Mouse (Mus musculus) lung, embryonic 15.5 days (tissue): ENCODE results near the gene Hist1h3a. TPM values are rescaled to one million over a fixed set of nuclear protein-coding genes. Genes with fewer than 3 reads are reported as not detected.

Source experiments
- ATAC-seq: fragments of 200-750 bp; cut with Nextera tagmentation; 2 replicates; pipeline ENCODE4 v1.8.0; 2017; ENCODE audit warnings: moderate number of reproducible peaks, borderline replicate concordance; ENCODE audit not compliant: low FRiP score, low TSS enrichment; ENCODE audit errors: extremely low read depth
- H3K27ac ChIP-seq: fragments of 300-500 bp; sonication (generic); 2 replicates; pipeline ENCODE4 v1.5.1; 2015; ENCODE audit warnings: moderate library complexity, mild to moderate bottlenecking, inconsistent platforms
- H3K27me3 ChIP-seq: fragments of 300-500 bp; sonication (generic); 2 replicates; pipeline ENCODE4 v1.6.1; 2015; ENCODE audit warnings: inconsistent platforms
- H3K36me3 ChIP-seq: fragments of 300-500 bp; sonication (generic); 2 replicates; pipeline ENCODE4 v1.6.1; 2015; ENCODE audit warnings: inconsistent platforms
- H3K4me1 ChIP-seq: fragments of 300-500 bp; sonication (generic); 2 replicates; pipeline ENCODE4 v1.6.1; 2015; ENCODE audit warnings: inconsistent platforms
- H3K4me2 ChIP-seq: fragments of 300-500 bp; sonication (generic); 2 replicates; pipeline ENCODE4 v1.6.1; 2015; ENCODE audit warnings: inconsistent platforms, mild to moderate bottlenecking, moderate library complexity
- H3K4me3 ChIP-seq: fragments of 300-500 bp; sonication (generic); 2 replicates; pipeline ENCODE4 v1.5.1; 2015; ENCODE audit warnings: mild to moderate bottlenecking, inconsistent platforms
- H3K9ac ChIP-seq: fragments of 300-500 bp; sonication (generic); 2 replicates; pipeline ENCODE4 v1.6.1; 2015; ENCODE audit warnings: inconsistent platforms
- H3K9me3 ChIP-seq: fragments of 300-500 bp; sonication (generic); 2 replicates; pipeline ENCODE4 v1.6.1; 2016; ENCODE audit warnings: inconsistent platforms
- WGBS: fragments of 180-500 bp; shearing (Covaris S2); methylation state at CpG from one replicate; pipeline ENCODE4 v1.1.7; 2015; 5-methylcytosine and 5-hydroxymethylcytosine counted together
- microRNA-seq: library from miRNA; unstranded; fragments of <30 nt; microRNA quantifications from one replicate; pipeline ENCODE4, GENCODE M21; 2016
- polyA plus RNA-seq: library from polyadenylated mRNA; unstranded; fragments of >200 nt; fragmentation: Nextera tagmentation; extraction: Ambion mirVana; gene quantifications from 2 replicates; pipeline ENCODE4 v1.2.1, GENCODE M21; 2015

Gene Hist1h3a
- polyA plus RNA-seq, 1 experiment from 2014 or later: 8.5 TPM

DNA sequence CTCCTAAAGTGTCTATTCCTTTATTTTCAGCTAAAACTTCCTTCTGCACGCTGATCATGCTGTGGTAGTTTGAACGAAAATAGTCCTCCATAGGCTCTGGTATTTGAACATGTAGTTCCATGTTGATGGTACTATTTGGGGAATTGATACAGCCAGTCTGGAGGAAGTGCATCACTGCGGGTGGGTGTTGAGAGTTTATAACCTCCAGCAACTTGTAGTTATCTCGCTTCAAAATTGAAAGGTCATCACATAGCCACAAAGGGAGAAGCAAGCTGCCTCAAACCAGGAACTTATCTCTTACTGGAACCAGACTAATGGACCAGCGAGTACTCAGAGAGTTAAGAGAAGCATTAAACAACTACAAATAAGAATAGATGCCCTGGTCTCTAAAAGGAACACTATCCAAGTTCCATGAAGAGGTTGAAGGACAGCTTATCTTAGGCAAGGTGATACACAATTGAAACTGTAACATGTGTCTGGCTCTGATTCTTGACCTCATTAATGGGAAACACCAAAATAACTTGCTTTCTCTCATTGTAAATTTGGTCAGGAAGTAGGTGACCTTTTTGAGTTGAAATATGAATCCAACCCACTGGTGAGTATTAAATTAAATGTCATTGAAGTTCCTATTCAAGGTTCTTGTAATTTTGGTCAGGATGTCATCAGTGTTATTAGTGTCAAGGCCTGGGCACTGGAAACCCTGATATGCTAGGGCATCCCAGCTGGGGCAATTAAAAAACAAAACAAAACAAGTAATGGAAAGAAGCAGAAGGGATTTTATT, 45.7 kb downstream of the Hist1h3a start:
- no peak overlapping the region for H3K27ac ChIP-seq
- 80% methylated on average over 5 of the region's 5 CpGs for whole genome bisulfite sequencing
- H3K27me3 ChIP-seq: no peaks in the 10 kb centered on the region
- H3K4me2 ChIP-seq: no peak overlapping the region
- no peak overlapping the region for H3K4me3 ChIP-seq
- no peaks in the 10 kb centered on the region for H3K4me1 ChIP-seq
- H3K9ac ChIP-seq: no peak overlapping the region
- ATAC-seq: no peak
- H3K9me3 ChIP-seq: no peaks in the 10 kb centered on the region
- H3K36me3 ChIP-seq: no peaks in the 10 kb centered on the region

Small RNA genes within 50 kb of the gene (microRNA-seq; reads per million reads assigned to microRNA genes)
- gene Gm44314: not detected
- gene Gm44484: not detected

Other genes with a start within 250 kb of the Hist1h3a start
- gene Hist1h4h, start 231.3 kb downstream of the Hist1h3a start, polyA plus RNA-seq: 6.9 and 8.1 TPM in 2 replicates
- 6.2 and 8.4 TPM in 2 replicates for gene Hist1h2af, start 228.5 kb downstream of the Hist1h3a start, polyA plus RNA-seq
- 9.5 and 10.8 TPM in 2 replicates for gene Hist1h3g, start 227.0 kb downstream of the Hist1h3a start, polyA plus RNA-seq
- gene Hist1h2bh, start 219.0 kb downstream of the Hist1h3a start, polyA plus RNA-seq: 1.4 TPM in 2 replicates
- gene Hist1h3f, start 218.3 kb downstream of the Hist1h3a start, polyA plus RNA-seq: 0.75 and 1.5 TPM in 2 replicates
- 1.7 and 2.1 TPM in 2 replicates for gene Hist1h4f, start 210.7 kb downstream of the Hist1h3a start, polyA plus RNA-seq
- gene Hist1h1d, start 209.1 kb downstream of the Hist1h3a start, polyA plus RNA-seq: 0.78 and 0.86 TPM in 2 replicates
- 7.1 and 7.9 TPM in 2 replicates for gene Hist1h3e, start 200.0 kb downstream of the Hist1h3a start, polyA plus RNA-seq
- gene Hist1h2ae, start 191.2 kb downstream of the Hist1h3a start, polyA plus RNA-seq: 143 and 164 TPM in 2 replicates
- 14.5 and 17.7 TPM in 2 replicates for gene Hist1h2bg, start 191.0 kb downstream of the Hist1h3a start, polyA plus RNA-seq
- gene Hist1h2bf, start 188.2 kb downstream of the Hist1h3a start, polyA plus RNA-seq: 10.1 and 10.2 TPM in 2 replicates
- gene Hist1h2ad, start 188.0 kb downstream of the Hist1h3a start, polyA plus RNA-seq: 3.1 and 4.6 TPM in 2 replicates
- 9.4 and 10.2 TPM in 2 replicates for gene Hist1h3d, start 186.6 kb downstream of the Hist1h3a start, polyA plus RNA-seq
- 160 and 177 TPM in 2 replicates for gene Hist1h4d, start 180.8 kb downstream of the Hist1h3a start, polyA plus RNA-seq
- gene Hist1h2be, start 141.3 kb downstream of the Hist1h3a start, polyA plus RNA-seq: 2.5 and 3.6 TPM in 2 replicates
- gene Hist1h1e, start 139.8 kb downstream of the Hist1h3a start, polyA plus RNA-seq: 28.3 and 28.5 TPM in 2 replicates
- gene Hist1h2ac, start 78.4 kb downstream of the Hist1h3a start, polyA plus RNA-seq: 1.6 and 1.8 TPM in 2 replicates
- gene Hist1h2bc, start 78.2 kb downstream of the Hist1h3a start, polyA plus RNA-seq: 60.8 and 63.6 TPM in 2 replicates
- 0.22 and 0.35 TPM in 2 replicates for gene Hist1h1t, start 66.6 kb downstream of the Hist1h3a start, polyA plus RNA-seq
- 8.2 and 9.4 TPM in 2 replicates for gene Hist1h4c, start 63.9 kb downstream of the Hist1h3a start, polyA plus RNA-seq
- gene Hfe, start 51.5 kb downstream of the Hist1h3a start, polyA plus RNA-seq: 8.6 and 10.8 TPM in 2 replicates
- gene Hist1h1c, start 23.6 kb downstream of the Hist1h3a start, polyA plus RNA-seq: 36.2 and 37.0 TPM in 2 replicates
- gene Hist1h3c, start 16.8 kb downstream of the Hist1h3a start, polyA plus RNA-seq: 12.0 and 13.7 TPM in 2 replicates
- gene Hist1h2bb, start 15.7 kb downstream of the Hist1h3a start, polyA plus RNA-seq: 3.2 and 4.1 TPM in 2 replicates
- 74.3 and 83.5 TPM in 2 replicates for gene Hist1h2ab, start 11.3 kb downstream of the Hist1h3a start, polyA plus RNA-seq
- gene Hist1h3b, start 10.1 kb downstream of the Hist1h3a start, polyA plus RNA-seq: 12.0 and 18.6 TPM in 2 replicates
- 5.8 and 7.5 TPM in 2 replicates for gene Hist1h4b, start 5.4 kb downstream of the Hist1h3a start, polyA plus RNA-seq
- 0.69 TPM in 1 of 2 replicates, not detected in the other for gene Hist1h4a, start 1.2 kb downstream of the Hist1h3a start, polyA plus RNA-seq
- gene Hist1h1a, start 1.3 kb upstream of the Hist1h3a start, polyA plus RNA-seq: 3.3 and 3.9 TPM in 2 replicates
- not detected in 2 replicates for gene Trim38, start 7.5 kb upstream of the Hist1h3a start, polyA plus RNA-seq
- not detected in 2 replicates for gene Slc17a2, start 44.6 kb upstream of the Hist1h3a start, polyA plus RNA-seq
- gene Slc17a3, start 77.0 kb upstream of the Hist1h3a start, polyA plus RNA-seq: not detected in 2 replicates
- gene Slc17a1, start 105.4 kb upstream of the Hist1h3a start, polyA plus RNA-seq: 0.15 TPM in 1 of 2 replicates, not detected in the other
- gene Slc17a4, start 152.6 kb upstream of the Hist1h3a start, polyA plus RNA-seq: not detected in 2 replicates
- gene Hist1h2ba, start 171.8 kb upstream of the Hist1h3a start, polyA plus RNA-seq: not detected in 2 replicates
- gene Hist1h2aa, start 172.1 kb upstream of the Hist1h3a start, polyA plus RNA-seq: not detected in 2 replicates
- gene Scgn, start 228.8 kb upstream of the Hist1h3a start, polyA plus RNA-seq: not detected in 2 replicates